Mouse (Mus musculus): ENCODE data around the gene Grin1. TPM values are rescaled to one million over a fixed set of nuclear protein-coding genes. Genes with fewer than 3 reads are reported as not detected.

Grin1 gene
- polyA plus RNA-seq, 1 experiment = 0.02 TPM

DNA sequence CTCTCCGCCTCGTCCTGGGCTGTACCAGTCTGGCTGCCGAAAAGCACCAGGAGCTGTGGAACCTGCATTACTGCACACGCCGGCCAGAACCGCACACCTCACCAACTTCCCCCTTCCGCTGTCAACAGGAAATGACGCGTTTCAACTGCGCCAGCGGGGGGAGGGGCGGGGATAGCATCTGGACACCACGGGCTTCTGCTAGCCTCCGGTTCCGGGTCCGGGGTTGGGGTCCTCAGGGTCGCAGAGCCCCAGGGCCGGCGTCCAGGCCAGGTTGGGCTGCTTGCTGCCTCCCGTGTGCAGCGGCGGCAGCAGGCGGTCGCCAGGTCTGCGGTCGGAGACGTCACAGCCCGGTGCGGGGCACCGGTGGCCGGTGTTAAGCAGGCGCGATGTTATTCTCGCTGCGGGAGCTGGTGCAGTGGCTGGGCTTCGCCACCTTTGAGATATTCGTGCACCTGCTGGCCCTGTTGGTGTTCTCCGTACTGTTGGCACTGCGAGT lies 63.7 kb downstream of the Grin1 start, which contains the start of gene Tmem203:
Gene Tmem203, plus strand, starts transcription at position 156 of the 496 bp plus-strand sequence.
- H3ac ChIP-seq (ENCODE audit: control insufficient read depth, insufficient read length, low read depth) = peak within 1 kb of the TSS; percentile 86
- peaks cover 31% of the 10 kb centered on the region for H3K79me2 ChIP-seq (ENCODE audit: control insufficient read depth, insufficient read depth)
- peaks cover 23% of the 10 kb centered on the region for H3K36me3 ChIP-seq (ENCODE audit: control insufficient read depth, insufficient read depth)
- H3K4me3 ChIP-seq (ENCODE audit: insufficient read depth, poor library complexity, severe bottlenecking) = peak within 1 kb of the TSS; percentile 96
- H3K79me3 ChIP-seq (ENCODE audit: low read depth) = peaks cover 18% of the 10 kb centered on the region
- H3K27me3 ChIP-seq (ENCODE audit: control insufficient read depth, insufficient read depth, insufficient read length) = no peaks in the 10 kb centered on the region
- TF ChIP-seq MAX (IDR thresholded peaks at IDR 0.05) = peak; percentile 77
- no peak for TF ChIP-seq USF1 (IDR thresholded peaks at IDR 0.05; ENCODE audit: low read depth)

DNA sequence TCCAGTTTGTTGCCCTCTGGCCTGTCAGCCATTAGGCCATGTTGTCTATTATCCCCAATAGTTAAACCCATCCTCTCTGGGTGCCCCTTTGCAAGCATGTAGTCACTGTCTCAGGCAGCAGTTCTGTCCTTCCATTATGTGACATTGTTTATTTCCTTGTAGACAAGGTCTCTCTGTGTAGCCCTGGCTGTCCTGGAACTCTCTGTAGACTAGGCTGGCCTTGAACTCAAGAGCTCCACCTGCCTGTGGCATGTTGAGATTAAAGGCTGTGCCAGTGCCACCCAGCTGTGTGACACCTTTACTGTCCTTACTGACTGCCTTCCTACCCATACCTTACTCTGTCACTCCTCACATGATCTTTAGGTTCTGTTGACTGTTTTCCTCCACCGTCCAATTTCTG lies 66.7 kb downstream of the Grin1 start:
- Histone ChIP-seq H3K79me3 (ENCODE audit: low read depth) (peaks cover 18% of the 10 kb centered on the region), H3K4me3 (ENCODE audit: insufficient read depth, poor library complexity, severe bottlenecking) (no peak overlapping the region), H3K79me2 (ENCODE audit: control insufficient read depth, insufficient read depth) (peaks cover 31% of the 10 kb centered on the region), H3K36me3 (ENCODE audit: control insufficient read depth, insufficient read depth) (peaks cover 47% of the 10 kb centered on the region), H3ac (ENCODE audit: control insufficient read depth, insufficient read length, low read depth) (no peak overlapping the region), H3K27me3 (ENCODE audit: control insufficient read depth, insufficient read depth, insufficient read length) (no peaks in the 10 kb centered on the region)
- TF ChIP-seq MYOD1 (IDR thresholded peaks at IDR 0.05; ENCODE audit: control insufficient read depth, insufficient read length, low read depth) (no peak), CTCF (IDR thresholded peaks at IDR 0.05; ENCODE audit: control insufficient read depth, insufficient read depth, insufficient read length) (peak; percentile 3)

DNA sequence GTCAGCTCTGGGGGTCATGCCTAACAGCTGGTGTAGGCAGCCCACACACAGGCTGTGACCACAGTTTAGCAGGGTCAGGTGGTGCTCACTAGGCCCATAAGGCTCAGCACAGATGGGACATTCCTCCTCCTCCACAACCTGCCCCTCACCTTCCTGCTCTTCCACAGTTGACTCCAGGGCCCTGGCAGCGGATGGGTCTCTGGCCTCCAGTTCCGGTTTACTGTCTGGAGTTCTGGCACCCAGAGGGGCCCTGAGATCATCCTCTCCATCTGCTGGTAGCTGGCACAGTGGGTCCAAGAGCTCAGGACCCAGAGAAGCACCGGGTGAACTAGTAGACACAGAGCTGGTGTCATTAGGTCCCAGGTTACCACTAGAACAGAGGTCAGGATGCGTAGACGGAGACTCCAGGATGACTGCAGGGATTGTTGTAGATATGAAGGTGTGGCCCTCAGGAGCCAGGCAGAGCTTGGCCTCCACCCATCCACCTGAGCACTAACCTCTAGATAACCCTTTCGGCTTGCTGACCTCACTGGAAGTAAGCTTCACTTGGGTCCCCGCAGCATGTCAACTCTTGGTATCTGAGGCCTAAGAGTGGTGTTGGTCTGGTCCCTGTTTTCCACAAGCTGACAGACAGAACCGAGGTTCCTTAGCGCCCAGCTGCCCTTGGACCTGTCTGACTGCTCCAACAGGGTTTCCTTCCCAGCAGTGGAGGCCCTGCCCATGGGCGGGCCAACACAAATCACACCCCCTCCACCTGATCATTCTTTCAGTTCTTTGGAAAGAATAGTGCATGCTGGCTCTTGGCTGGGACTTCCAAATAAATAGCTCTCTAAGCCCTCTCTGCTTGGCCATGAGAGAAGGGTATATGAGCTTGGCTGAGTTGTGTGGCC lies 72.6 kb downstream of the Grin1 start, which contains the start of gene AL732309.1:
Gene AL732309.1, minus strand, starts transcription at position 681 of the 890 bp plus-strand sequence.
- no peak within 1 kb of the TSS for H3K4me3 ChIP-seq (ENCODE audit: insufficient read depth, poor library complexity, severe bottlenecking)
- TF ChIP-seq USF1 (IDR thresholded peaks at IDR 0.05; ENCODE audit: low read depth) (no peak), MYOG (IDR thresholded peaks at IDR 0.05; ENCODE audit: control insufficient read depth, extremely low read depth, insufficient read length) (no peak), MYOD1 (IDR thresholded peaks at IDR 0.05; ENCODE audit: control insufficient read depth, insufficient read length, low read depth) (no peak), FOSL1 (IDR thresholded peaks at IDR 0.05; ENCODE audit: insufficient read depth, low read length, poor library complexity, severe bottlenecking) (no peak), CTCF (IDR thresholded peaks at IDR 0.05; ENCODE audit: control insufficient read depth, insufficient read depth, insufficient read length) (no peak), CEBPB (IDR thresholded peaks at IDR 0.05; ENCODE audit: low read depth) (no peak), MAX (IDR thresholded peaks at IDR 0.05) (no peak)
- no peaks in the 10 kb centered on the region for H3K79me3 ChIP-seq (ENCODE audit: low read depth)
- H3ac ChIP-seq (ENCODE audit: control insufficient read depth, insufficient read length, low read depth) = no peak within 1 kb of the TSS
- H3K27me3 ChIP-seq (ENCODE audit: control insufficient read depth, insufficient read depth, insufficient read length) = peaks cover 19% of the 10 kb centered on the region
- no peaks in the 10 kb centered on the region for H3K79me2 ChIP-seq (ENCODE audit: control insufficient read depth, insufficient read depth)
- H3K36me3 ChIP-seq (ENCODE audit: control insufficient read depth, insufficient read depth) = peaks cover 39% of the 10 kb centered on the region

DNA sequence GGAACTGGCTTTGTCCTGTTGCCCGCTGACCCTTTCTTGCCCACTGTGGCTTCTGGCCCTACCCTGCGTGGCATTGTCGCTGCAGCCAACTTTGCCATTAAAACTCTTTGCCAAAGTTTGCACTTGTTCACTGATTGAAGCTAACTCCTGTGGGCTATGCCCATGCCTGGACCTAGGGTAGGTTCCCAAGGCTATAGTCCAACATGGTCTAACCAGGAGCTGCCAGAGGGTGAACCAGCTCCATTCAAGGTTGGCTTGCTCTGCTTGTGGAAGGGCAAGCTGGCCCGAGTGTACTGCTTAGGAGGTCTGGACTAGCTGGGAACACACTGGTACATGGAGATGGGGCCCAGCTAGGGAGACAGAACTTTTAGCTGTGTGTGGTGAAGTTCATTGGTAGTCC lies 74.8 kb downstream of the Grin1 start:
- TF ChIP-seq MYOD1 (IDR thresholded peaks at IDR 0.05; ENCODE audit: control insufficient read depth, insufficient read length, low read depth) (no peak), FOSL1 (IDR thresholded peaks at IDR 0.05; ENCODE audit: insufficient read depth, low read length, poor library complexity, severe bottlenecking) (no peak), USF1 (IDR thresholded peaks at IDR 0.05; ENCODE audit: low read depth) (no peak), MYOG (IDR thresholded peaks at IDR 0.05; ENCODE audit: control insufficient read depth, extremely low read depth, insufficient read length) (no peak), CEBPB (IDR thresholded peaks at IDR 0.05; ENCODE audit: low read depth) (no peak), MAX (IDR thresholded peaks at IDR 0.05) (no peak), CTCF (IDR thresholded peaks at IDR 0.05; ENCODE audit: control insufficient read depth, insufficient read depth, insufficient read length) (no peak)
- Histone ChIP-seq H3K79me2 (ENCODE audit: control insufficient read depth, insufficient read depth) (no peaks in the 10 kb centered on the region), H3K79me3 (ENCODE audit: low read depth) (no peaks in the 10 kb centered on the region), H3K27me3 (ENCODE audit: control insufficient read depth, insufficient read depth, insufficient read length) (peaks cover 21% of the 10 kb centered on the region), H3ac (ENCODE audit: control insufficient read depth, insufficient read length, low read depth) (no peak overlapping the region), H3K36me3 (ENCODE audit: control insufficient read depth, insufficient read depth) (peaks cover 17% of the 10 kb centered on the region), H3K4me3 (ENCODE audit: insufficient read depth, poor library complexity, severe bottlenecking) (no peak overlapping the region)

DNA sequence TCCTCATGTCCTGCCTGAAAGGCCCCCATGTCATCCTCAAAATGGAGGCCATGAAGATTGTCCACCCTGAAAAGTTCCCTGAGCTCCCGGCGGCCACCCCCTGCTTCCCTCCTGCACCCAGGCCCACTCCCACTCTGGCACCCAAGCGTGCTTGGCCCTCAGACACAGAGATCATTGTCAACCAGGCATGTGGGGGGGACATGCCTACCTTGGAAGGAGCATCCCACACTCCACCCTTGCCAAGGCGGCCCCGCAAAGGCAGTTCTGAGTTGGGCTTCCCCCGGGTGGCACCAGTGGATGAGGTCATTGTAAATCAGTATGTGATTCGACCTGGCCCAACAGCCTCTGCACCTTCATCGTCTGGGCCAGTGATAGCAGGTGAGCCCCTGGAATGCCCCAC lies 75.6 kb downstream of the Grin1 start:
- Histone ChIP-seq H3K27me3 (ENCODE audit: control insufficient read depth, insufficient read depth, insufficient read length) (peaks cover 24% of the 10 kb centered on the region), H3K36me3 (ENCODE audit: control insufficient read depth, insufficient read depth) (peaks cover 11% of the 10 kb centered on the region), H3ac (ENCODE audit: control insufficient read depth, insufficient read length, low read depth) (no peak overlapping the region), H3K79me2 (ENCODE audit: control insufficient read depth, insufficient read depth) (no peaks in the 10 kb centered on the region), H3K4me3 (ENCODE audit: insufficient read depth, poor library complexity, severe bottlenecking) (no peak overlapping the region), H3K79me3 (ENCODE audit: low read depth) (no peaks in the 10 kb centered on the region)
- no peak for TF ChIP-seq MYOG (IDR thresholded peaks at IDR 0.05; ENCODE audit: control insufficient read depth, extremely low read depth, insufficient read length)
- TF ChIP-seq USF1 (IDR thresholded peaks at IDR 0.05; ENCODE audit: low read depth) = no peak
- TF ChIP-seq MYOD1 (IDR thresholded peaks at IDR 0.05; ENCODE audit: control insufficient read depth, insufficient read length, low read depth) = no peak
- TF ChIP-seq MAX (IDR thresholded peaks at IDR 0.05) = no peak
- TF ChIP-seq FOSL1 (IDR thresholded peaks at IDR 0.05; ENCODE audit: insufficient read depth, low read length, poor library complexity, severe bottlenecking) = no peak
- TF ChIP-seq CTCF (IDR thresholded peaks at IDR 0.05; ENCODE audit: control insufficient read depth, insufficient read depth, insufficient read length) = no peak
- no peak for TF ChIP-seq CEBPB (IDR thresholded peaks at IDR 0.05; ENCODE audit: low read depth)

DNA sequence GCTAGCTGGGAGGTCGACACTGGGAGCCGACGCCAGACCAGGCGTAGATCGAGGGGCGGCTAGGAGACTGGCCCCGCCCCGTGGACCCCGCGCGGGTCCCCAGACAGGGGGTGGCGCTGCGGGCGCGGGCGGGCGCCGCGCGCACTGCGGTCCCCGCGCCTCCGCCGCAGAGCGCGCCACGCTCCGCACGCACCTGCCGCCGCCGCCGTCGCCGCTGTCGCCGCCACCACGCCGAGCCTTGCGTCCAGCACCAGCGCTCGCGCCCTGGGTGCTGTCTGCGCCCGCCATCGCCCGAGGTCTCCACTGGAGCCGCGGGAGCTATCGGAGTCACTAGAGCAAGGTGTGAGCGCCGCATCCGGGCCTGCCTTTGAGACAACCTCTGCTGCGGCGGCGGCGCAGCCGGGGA lies 76.9 kb downstream of the Grin1 start, which contains the start of the genes Rnf208 and Cysrt1:
Gene Rnf208, plus strand, starts transcription at position 155 of the 406 bp plus-strand sequence.
Gene Cysrt1, minus strand, starts transcription at position 352 of the 406 bp plus-strand sequence.
- peaks cover 24% of the 10 kb centered on the region for H3K27me3 ChIP-seq (ENCODE audit: control insufficient read depth, insufficient read depth, insufficient read length)
- no peak for TF ChIP-seq CEBPB (IDR thresholded peaks at IDR 0.05; ENCODE audit: low read depth)
- TF ChIP-seq USF1 (IDR thresholded peaks at IDR 0.05; ENCODE audit: low read depth) = no peak
- no peak for TF ChIP-seq MYOG (IDR thresholded peaks at IDR 0.05; ENCODE audit: control insufficient read depth, extremely low read depth, insufficient read length)
- TF ChIP-seq CTCF (IDR thresholded peaks at IDR 0.05; ENCODE audit: control insufficient read depth, insufficient read depth, insufficient read length) = no peak
- no peak for TF ChIP-seq MAX (IDR thresholded peaks at IDR 0.05)
- TF ChIP-seq FOSL1 (IDR thresholded peaks at IDR 0.05; ENCODE audit: insufficient read depth, low read length, poor library complexity, severe bottlenecking) = no peak
- TF ChIP-seq MYOD1 (IDR thresholded peaks at IDR 0.05; ENCODE audit: control insufficient read depth, insufficient read length, low read depth) = no peak
- no peak within 1 kb of the TSS for H3K4me3 ChIP-seq (ENCODE audit: insufficient read depth, poor library complexity, severe bottlenecking)

More for the DNA sequence above, 76.9 kb downstream of the Grin1 start, which contains the start of the genes Rnf208 and Cysrt1:
- no peaks in the 10 kb centered on the region for H3K79me3 ChIP-seq (ENCODE audit: low read depth)
- H3K79me2 ChIP-seq (ENCODE audit: control insufficient read depth, insufficient read depth) = no peaks in the 10 kb centered on the region
- peaks cover 5% of the 10 kb centered on the region for H3K36me3 ChIP-seq (ENCODE audit: control insufficient read depth, insufficient read depth)
- no peak within 1 kb of the TSS for H3ac ChIP-seq (ENCODE audit: control insufficient read depth, insufficient read length, low read depth)

All from C2C12 (cell line).